Mouse (Mus musculus) kidney, adult 18-20 months (tissue): Measurements from ENCODE around the gene Clasp1.

Experiments used
- DNase-seq: peaks from one replicate; pipeline ENCODE4 v3.0.0; 2021

The Clasp1 gene

DNA sequence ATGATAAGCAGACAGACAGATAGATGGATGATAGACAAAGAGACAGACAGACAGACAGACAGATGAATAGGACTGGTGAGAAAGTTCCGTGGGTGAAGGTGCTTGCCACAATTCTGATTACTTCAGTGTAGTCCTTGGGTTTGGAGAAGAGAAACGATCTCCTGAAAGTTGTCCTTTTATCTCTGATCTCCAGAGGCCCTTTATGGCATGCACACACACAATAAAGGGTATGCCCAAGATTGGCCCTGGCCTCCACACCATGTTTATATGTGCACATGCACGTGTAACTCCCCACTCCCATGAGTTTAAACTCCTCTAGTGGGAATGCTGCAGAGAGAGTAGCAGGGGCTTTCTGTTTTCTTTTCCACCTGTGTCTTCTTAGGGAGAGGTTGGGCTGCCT, 14.6 kb downstream of the Clasp1 start:
- DNase-seq = no peak

DNA sequence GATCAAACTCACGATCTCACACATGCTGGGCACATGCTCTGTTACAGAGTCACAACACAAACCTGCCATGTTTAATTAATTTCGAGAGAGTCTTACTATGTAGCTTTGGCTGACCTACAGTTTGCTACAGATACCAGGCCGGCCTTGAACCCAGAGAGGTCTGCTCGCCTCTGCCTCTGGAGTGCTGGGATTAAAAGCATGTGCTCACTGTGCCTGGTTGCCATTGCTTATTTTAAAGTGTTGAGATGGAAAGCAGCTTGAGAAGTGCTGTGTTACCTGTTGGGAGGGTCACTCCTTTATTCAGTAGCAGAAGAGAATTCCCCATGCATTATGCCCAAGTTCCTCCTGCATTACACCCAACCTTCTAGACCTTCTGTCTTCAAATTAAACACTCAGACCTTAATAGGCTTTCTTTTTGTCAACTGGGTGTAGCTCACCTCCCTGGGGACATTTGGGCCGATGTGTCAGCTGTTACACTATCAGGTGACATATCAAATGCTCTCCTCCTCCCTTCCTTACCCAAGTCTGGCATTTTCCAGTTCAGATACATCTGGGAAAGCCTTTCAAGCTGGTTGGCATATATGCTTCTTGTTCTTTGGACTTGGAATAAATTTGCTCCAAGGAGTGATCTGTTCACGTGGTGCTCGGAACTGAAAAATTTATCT, 18.9 kb downstream of the Clasp1 start:
- DNase-seq = no peak

DNA sequence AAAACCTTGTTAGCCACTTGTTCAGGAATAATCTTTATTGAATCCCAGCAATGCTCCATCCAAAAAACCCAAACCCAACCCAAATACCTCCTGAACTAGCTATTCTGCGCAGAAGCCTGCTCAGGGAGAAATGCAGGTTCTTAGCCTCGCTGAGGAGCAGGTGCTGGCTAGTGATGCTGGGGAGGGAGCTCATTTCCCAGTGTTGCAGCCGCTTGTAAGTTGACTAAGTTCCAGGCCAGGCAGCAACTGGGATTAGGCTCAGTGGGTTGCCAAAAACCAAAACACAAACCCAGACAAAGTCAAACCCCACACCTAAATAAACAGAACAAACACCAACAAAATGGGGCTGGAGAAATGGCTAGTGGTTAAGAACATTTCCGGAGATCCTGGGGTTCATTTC, 20.4 kb downstream of the Clasp1 start:
- no peak for DNase-seq

DNA sequence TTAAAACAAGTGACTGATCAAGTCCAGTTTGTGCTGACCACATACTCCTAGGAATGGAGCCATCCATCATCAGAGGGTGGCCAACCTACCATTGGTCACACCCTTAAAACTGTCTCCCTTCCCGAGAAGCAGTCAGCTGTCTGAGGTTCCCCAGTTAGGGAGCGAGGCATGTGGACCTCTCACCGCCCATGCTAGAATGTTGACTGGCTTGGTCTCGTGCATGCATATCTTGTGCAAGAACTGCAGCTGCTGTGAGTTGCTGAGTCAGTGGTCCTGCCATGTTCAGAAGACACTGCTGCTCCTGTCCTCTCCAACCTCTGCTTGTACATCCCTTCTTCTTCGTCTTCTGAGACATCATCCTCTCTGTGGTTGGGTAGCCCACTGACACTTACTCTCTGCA, 22.0 kb downstream of the Clasp1 start:
- DNase-seq = no peak

DNA sequence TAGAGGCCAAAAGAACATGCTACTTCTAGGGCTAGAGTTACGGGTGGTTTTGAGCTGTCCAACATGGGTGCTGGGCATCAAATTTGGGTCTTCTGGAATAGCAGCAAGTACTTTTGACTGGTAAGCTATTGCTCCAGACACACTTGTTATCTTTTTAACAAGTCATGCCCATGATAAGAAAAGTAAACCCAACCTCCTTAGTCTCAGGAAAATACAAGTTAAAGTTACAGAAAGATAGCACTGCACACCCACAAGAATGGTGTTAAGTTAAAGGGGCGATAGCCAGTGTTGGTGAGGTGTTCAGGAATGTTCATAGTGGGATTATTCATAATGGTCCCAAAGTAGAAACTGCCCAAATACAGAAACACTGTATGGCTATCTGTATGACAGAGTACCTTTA, 24.3 kb downstream of the Clasp1 start:
- no peak for DNase-seq

DNA sequence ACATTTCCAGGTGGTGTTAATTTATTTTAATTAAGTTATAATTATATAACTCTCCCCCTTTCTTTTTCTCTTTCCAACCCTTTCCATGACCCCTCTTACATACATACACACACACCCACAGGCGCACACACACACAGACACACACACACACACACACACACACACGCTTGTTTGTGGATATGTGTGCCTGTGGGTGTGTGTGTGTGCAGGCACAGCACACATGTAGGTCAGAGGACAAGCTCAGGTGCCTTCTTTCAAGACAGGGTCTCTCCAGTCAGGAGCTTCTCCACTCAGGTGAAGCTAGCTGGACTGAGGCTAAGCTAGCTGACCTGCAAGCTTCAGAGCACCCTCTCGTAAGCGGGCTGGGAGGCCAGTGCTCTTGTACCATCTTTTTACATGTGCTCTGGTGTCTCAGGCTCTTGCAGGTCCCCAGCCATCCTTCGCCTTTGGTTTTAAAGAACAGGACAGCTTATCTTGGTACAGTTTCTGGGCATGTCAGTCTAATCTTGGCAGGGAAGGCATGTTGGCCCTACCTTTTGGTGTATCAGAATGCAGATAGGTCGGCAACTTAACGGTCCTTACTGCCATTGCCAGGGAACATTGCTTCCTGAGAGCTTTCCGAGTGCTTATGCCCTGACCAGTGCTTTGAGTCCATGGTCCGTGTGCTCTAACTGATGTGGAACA, 28.3 kb downstream of the Clasp1 start:
- no peak for DNase-seq

DNA sequence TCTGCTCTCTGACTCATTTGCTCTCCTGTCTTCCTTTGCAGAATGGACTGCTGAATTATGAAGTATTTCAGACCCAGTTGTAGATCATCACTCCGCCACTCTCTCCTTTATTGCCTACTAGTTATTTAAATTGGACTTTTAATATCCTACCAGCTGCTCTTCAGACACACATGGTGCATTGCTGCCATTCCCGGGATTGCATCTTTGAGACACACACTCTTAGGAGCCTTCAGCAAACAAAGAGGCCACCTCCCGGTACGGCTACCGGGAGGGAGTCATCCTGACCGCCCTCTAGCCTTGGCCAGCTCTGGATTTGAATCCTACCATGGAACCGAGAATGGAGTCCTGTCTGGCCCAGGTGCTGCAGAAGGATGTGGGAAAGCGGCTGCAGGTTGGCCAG, 30.5 kb downstream of the Clasp1 start:
- DNase-seq = no peak

DNA sequence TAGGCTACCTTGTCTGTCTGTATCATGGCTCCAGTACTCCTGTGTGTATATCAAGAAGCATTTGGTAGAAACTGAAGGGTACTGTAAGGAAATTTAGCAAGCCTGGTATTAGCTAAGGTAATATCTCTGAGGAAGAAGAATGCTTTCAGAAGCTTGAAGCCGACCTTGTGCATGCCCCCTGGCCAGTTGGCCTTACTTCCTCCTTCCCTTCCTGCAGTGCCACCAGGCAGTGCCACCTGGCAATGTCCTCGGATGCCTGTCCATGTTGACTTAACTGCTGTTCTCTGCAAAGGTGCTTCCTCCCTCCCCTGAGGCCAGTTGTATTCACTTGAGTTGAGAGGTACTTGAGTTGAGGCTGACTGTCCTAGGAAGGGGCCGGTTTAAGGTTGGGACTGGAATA, 32.3 kb downstream of the Clasp1 start:
- DNase-seq = no peak

DNA sequence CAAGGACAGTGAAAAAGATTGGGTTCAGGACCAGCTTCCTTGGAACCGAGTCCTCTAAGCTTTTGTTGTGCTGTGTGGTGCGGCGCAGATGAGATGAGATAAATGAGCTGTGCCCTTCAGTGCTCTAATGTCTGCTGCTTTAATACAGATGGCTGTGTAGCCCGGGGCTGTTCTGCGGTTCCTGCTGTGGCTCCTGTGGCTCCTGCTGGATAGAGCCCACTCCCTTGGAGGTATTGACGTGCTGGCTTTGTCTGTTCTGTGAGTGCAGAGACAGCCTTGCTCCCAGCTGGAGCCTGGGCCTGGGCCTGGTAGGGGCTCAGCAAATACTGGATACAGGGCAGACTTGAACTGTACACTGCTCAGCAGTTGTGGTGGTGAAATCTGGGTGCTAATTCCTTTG, 34.0 kb downstream of the Clasp1 start:
- no peak for DNase-seq

DNA sequence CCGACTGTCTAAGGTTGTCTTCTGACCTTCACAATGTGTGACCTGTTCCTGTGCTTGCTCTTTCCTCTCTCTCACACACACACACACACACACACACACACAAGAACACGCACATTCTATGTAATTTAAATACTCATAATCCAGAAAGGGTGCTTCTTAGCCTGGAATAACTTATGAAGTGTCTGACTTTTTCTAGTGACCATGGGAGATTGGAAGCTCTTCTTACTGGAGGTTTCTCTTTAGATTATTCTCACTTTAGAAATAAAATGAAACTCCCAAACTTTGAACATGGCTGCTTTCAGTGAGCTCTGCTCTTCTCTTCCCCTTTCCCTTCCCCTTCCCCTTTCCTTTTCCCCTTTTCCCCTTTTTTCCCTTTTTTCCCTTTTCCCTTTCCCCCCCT, 37.1 kb downstream of the Clasp1 start:
- no peak for DNase-seq

DNA sequence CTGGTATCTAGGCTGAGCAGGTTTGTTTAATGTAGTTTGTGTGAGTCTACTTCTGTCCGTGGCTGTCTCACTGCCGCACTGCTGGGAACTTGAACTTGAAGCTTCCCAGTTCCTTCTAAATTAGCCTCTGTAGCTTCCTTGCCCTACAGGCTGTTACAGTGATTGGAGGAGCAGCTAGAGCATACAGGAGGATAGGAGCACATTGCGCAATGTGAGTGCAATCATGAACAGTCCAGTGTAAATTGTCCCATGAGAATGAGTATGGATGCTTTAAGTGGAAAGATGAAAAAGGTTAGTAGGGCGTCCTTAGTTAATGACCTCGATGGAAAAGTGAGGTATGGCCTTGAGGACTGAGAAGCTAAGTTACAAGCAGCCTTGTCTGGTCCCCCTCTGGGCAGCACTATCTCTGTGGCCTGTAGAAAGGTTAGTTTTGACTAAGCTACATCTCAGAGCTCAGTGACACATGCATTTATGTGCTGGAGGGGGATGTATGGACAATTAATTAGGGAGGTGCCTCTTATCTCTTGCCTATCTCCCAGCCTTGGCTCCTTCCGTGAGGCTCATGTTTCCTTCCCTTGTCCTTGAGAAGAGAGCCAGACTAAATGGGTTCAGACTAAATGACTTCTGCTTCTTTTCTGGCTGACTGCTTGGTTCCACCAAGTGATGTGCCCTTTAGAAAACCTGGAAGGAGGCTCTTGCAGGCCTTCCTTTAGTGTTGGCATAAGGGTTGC, 39.7 kb downstream of the Clasp1 start:
- no peak for DNase-seq

DNA sequence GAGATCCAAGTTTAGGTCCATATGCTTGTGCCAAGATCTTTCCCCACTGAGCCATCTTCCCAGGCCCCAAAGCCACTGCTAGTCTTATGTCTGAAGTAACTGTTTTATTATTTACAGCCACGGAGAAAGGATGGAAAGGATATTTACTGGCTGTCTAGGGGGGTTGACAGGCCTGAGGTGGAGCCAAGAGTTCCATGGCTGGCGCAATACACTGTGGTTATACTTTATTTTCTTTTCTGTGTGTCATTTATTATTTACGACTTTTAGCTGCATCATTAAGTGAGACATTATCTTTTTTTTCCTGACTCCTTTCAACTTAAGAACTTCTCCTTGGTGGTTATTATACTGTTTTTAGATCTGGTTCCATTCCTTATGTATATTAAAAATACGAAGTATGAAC, 42.7 kb downstream of the Clasp1 start:
- no peak for DNase-seq

DNA sequence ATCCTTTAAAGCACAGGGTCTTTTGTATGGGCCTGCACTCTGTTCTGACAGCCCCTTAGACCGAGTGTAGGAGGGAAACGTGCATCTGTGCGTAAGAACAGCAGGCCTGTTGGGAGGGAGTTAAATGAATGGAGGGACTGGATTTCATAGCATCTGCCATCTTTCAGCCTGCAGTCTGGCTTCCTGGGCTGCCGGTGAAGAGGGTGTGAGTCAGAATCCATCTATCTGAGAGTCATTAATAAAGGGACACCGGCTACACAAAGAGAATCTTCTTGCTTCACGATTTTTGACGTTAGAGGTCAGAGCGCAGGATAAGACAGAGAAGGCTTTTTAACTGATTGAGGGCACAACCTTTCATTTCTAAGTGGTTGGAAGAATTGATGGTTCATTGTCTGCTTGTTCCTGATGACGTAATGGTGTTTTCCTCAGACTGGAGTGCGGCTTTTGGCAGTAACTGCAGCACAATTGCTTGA, 46.2 kb downstream of the Clasp1 start:
- no peak for DNase-seq

DNA sequence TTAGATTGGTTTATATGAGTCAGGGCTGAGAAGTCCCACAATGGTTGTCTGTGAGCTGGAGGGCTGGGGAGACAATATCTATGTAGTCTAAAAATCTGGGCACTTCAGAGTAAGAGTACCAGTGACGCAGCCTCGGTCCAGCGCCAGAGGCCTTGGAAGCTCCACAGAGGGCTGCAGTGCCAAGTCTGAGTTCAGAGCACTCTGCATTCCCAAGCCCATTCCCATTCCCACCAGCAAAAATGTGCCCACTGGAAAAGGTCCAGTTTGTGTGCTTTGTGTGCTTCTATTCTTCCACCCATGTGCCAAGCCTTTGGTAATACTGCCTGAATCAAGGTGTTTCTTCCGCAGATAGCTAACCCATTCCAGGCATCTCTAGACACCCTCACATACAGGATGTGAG, 49.0 kb downstream of the Clasp1 start:
- no peak for DNase-seq

DNA sequence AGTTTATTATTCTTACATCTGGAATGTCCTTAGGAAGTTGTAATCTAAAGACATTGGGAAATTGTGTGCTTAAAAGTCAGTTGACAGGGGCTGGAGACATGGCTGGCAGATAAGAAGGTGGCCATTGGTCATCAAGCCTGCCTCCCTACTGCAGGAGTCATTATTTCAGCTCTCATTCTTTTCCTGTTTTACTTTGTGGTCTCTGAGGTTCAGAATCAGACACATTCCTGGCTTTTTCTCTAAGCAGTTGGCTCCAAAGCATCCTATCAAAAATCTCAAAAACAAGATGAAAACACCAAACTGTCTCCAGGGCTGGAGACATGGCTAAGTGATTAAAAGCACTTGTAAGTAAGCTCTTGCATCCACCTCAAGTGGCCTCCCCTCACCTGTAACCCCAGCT, 49.5 kb downstream of the Clasp1 start:
- no peak for DNase-seq

DNA sequence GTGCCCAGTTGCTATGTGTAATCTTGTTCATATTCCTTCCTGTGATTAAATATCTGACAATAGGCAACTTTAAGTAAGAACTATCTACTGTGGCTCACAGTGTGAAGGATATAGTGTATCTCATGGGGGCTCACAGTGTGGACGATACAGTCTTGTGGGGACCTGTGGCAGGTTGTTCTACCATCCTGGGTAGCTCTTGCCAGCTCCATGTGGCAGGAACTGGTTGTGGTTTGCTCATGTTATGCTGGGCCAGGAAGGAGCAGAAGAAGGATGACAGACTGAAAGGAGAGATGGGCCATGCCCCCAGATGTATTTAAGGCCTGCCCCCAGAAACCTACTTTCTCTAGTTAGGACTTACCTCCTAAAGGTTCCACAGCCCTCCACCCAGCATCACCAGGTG, 51.7 kb downstream of the Clasp1 start:
- no peak for DNase-seq

DNA sequence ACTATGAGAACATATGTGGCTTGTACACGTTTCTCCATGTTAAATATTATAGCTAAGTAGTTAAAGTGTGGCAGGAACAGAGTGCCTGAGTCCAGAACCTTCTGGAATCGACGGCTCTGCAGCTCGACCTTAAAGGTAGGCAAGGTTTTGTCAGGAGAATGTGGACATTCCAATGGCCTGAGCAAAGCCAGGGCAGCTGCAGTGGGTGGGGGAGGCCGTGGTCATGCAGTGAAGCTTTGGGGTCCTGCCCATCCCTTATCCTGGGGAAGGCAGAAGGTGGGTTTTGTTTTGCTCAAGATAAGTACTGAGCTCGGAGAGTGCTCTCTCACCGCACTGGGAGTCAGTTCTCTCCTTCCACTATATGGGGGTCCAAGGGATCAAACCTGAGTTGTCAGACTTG, 55.6 kb downstream of the Clasp1 start:
- DNase-seq = no peak

DNA sequence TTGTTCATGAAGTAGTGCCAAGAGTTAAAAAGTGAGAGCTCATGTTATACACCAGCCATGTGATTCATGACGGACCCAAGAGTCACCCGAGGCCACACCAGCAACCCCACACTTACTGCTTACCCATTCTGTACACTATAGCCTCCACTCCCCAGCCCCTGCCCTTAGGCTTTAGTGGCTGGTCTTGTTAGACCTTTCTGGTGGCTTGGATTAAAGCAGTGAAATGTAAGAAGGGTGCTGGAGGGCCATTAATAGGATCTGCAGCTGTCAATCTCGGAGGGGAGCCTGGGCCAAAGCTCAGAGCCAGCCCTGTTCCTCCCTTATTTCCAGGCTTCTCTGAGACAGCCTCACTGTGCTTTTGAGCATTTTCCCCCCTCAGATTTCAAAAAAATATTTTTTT, 56.1 kb downstream of the Clasp1 start:
- DNase-seq = no peak

DNA sequence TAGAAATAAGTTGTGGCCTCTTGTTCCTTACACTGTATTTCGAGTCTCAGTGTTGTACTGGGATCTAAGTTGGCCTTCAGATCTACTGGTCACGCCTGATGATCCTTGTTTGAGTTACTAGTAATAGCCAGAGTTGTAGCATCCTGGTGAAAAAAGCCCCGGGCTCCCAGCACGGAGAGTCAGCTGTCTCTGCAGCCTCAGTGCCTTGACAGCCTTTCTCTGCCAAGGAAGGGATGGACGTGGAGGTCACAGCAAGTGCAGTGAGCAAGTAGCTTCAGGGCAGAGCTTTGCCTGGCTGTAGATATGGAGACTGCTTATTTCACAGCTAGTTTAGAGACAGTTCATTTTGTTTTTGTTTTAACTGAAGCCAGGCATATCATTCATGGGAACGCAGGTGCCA, 56.6 kb downstream of the Clasp1 start:
- no peak for DNase-seq

DNA sequence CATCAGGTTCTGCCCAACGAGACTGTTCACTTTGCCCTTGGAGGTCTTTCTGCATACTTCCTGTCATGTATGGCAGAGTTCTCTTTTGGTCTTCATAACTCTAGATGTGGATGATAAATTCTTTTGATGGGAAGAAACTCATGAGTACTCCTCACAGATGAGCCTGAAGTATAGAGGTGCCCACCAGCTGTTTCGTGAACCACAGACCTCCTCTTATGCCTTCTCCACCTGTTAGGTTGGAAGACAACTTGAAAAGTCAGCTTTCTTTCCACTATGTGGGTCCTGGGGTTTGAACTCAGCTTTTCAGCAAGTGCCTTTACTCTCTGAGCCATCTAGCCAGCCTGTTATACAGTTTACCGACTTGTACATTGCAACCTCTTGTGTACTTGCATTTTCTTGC, 57.1 kb downstream of the Clasp1 start:
- DNase-seq = no peak

DNA sequence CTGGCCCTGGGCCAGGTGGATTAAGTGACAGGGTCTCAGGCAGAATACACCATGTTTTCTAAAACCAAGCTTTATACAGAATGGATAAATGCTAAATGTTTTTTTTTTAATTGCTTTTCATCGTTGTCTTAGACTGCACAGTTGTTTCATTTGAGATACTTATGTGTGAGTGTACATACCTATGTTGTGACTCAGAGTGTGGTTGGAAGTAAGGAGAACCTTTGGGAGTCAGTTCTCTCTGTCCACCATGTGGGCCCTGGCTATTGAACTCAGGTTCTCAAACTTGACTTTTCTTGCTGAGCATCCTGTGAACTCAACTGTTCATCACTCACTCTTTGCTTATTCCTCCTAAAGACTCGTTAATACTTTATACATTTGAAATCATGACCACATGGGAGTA, 58.3 kb downstream of the Clasp1 start:
- no peak for DNase-seq

DNA sequence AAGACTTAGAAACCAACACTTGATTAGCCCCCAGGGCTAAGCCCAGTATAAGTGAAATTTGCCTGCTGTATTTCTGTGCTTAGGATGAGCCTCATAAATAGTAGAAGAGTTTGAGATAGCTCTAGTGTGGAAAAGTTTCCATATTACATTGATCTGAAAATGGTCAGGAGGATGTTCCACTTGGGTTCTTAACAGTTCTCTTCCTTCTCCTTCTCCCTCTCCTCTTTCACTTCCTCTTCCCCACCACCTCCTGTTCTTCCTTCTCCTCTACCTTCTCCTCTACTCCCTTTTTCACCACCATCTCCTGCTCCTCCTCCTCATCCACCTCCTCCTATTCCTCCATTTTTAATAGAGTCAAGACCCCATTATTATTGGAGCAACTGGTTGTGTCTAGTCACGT, 59.4 kb downstream of the Clasp1 start:
- no peak for DNase-seq

DNA sequence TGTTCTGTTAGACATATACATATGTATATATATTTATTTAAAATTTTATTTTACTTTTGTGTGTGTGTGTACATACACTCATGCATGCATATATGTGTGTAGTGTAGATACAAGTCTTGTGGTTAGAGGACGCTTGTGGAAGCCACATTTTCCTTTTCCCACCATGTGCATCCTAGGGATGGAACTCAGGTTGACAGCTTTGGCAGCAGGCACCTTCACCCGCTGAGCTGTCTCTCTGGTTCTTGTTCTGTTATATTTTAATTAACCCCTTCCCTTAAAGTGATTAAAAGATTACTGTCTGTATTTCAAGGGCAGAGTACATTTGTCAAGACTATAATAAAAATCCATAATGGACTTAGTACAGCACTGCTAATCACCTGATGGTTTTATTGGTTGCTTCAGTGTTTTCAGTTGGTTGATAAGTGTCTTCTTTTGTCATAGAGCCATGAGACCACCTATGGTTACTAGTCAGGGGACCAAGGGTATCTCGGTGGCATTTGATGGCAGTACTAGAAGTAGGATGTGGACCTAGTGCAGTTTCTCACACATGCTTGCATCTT, 62.1 kb downstream of the Clasp1 start:
- DNase-seq = no peak

DNA sequence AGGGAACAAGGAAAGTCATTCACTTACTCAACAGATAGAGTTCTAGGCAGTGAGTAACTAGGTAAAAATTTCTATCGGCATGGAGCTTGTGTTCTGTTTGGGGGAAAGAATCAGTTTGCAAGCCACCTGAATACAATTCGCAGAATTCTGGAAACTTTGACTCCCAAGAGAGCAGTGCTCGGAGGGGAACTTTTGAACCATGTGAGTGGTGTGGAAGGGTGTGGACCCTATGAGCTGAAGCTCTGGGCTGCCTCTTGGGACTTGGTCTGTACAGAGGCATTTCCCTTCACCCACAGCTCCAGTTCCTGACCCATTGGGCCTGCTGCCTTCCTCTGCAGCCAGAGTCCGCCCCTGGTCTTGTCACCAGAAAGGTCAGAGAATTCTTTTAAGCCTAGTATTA, 64.7 kb downstream of the Clasp1 start:
- DNase-seq = no peak
